Mouse (Mus musculus): ENCODE data around the gene D17Wsu92e.

- TF ChIP-seq CTCF (IDR thresholded peaks at IDR 0.05; ENCODE audit: low read depth, low read length) (no peak), POLR2A (IDR thresholded peaks at IDR 0.05; ENCODE audit: borderline replicate concordance, low read depth, low read length) (no peak)
These were observed 72.3 kb downstream of the D17Wsu92e start for GRCm38 (mm10) chr17:27748123-27748522.

All from bone marrow macrophage, adult 2 months (primary cell).